Mouse (Mus musculus) c-Kit-positive CD71-negative TER-119-negative erythroid progenitor cells, embryonic 14.5 days (primary cell): Measurements from ENCODE around the gene Prkcb.

Experiments
- DNase-seq: peaks from one replicate; pipeline ENCODE4 v3.0.0-alpha.2; 2013; ENCODE audit warnings: low read depth

Gene Prkcb

DNA sequence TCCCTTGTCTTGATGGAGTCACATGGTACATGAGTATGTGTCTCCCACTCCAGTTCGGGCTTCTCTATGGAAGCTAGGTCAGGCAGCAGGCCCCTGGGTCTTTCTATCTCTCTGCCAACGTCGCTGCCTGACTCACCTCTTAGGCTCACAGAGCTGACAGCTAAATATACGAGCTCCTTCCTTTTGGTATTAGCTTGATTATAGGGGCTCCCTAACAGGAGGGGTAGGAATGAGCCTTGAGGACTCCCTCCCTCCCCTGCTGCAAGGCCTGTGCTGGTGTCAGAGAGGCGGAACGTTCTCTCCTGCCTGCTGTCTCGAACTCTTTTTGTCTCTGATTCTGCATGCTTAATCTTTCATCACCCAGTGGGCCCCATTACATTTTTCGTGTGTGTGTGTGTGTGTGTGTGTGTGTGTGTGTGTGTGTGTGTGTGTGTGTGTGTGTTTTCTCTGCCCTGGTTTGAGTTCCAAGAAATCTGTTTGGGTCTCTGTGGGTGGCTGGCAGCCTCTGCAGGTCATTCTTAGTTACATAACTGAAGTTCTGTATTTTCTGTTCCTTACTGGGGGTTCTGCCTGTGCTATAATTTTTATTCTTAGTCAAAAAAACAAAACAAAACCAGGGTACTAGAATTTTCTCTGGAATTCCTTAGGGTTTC lies 33.6 kb downstream of the Prkcb start:
- DNase-seq: no peak

DNA sequence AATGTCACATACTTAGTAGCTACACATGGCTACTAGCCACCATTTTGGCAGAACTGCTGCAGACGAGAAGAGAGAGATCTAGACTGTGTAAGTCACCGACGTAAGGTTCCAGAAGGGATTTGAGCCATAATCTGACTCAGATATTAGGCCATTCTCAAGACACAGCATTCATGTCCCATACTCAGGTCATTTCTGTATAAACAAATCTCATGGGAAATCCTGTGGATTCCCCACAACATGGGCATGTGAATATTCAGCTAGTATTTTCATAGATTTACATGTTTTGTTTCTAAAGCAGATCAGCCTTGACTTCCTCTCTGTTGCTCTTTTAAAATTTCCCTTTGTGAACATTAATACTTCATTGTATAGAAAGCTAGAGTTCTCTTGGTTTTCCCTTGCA lies 39.4 kb downstream of the Prkcb start:
- no peak for DNase-seq

DNA sequence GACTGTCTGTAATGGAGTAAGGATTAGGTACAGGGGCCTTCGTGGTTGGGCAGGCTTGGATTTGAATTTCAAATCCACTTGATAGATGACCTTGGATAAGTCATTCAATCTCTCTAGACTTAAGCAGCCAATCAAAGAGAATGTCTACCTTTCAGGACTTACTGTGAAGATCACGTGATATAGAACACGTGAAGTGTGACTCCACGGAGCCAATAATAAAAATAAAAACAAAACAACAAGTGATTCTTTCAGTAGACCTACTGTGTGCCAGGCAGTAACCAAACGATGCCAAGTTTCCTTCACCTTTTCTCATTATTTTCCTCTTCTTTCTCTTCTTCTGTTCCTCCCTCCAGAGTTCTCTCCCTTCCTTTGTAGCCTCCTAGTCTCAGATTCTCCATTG lies 39.9 kb downstream of the Prkcb start:
- DNase-seq: no peak

GRCm38 (mm10) chr7:122329588-122329987 lies 41.0 kb downstream of the Prkcb start:
- DNase-seq: no peak

DNA sequence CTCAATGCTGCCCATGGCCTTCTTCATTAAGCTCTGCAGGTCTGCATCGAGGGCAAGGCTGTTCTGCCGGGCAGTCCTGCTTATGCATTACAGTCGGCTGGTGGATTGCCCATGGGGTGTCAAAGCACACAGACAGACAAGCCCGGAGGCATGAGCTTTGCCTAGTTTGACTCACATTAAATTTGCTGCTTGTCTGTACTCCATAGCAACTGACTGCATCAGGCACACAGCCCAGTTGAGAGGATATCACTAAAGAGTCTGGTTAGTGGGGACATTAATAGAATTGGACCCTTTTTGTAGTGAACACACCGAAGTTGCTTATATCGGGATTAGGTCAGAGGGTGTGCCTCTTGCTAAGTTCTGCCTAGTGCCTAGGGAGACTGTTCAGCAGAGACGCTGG lies 45.1 kb downstream of the Prkcb start:
- DNase-seq: no peak

DNA sequence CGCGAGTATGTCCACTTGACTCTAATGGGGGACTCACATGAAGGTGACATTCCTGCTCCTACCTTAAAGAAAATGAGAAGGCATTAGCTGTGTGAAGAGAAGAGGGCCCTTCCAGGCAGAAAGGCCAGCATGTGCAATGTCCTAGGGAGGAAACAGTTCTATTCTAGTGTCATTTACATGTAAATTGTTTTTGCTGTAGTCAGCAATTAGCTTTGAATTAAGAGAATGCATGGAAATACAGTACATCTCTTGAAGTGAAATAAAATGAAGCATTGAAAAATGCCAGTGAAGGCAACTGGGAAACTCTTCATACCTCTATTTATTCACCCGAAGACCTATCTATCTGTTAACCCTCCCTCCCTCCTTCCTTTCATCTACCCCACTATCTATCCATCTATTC lies 48.8 kb downstream of the Prkcb start:
- DNase-seq: no peak

- no peak for DNase-seq
Measured at GRCm38 (mm10) chr7:122338055-122338454, 49.5 kb downstream of the Prkcb start.

- no peak for DNase-seq
Measured at GRCm38 (mm10) chr7:122339476-122339875, 50.9 kb downstream of the Prkcb start.

DNA sequence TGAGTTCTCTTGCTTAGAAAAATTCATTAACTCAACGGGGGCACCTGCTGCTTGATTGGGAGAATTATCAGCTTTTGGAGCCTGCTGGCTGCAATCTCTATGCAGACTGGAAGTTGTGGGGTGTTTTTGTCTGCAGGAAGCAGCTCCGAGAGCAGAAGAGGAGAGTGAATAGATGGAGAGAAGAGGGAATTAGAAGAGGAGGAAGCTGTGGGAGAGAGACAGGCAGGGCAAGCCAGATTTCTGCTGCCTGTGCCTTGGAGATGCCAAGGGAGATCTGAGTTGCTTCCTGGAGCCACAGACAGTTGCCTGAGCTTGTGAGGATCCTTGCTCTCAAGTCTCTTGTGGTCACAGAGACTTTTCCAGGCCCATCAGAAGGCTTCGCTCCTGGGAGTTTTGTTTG lies 53.3 kb downstream of the Prkcb start:
- DNase-seq: no peak

DNA sequence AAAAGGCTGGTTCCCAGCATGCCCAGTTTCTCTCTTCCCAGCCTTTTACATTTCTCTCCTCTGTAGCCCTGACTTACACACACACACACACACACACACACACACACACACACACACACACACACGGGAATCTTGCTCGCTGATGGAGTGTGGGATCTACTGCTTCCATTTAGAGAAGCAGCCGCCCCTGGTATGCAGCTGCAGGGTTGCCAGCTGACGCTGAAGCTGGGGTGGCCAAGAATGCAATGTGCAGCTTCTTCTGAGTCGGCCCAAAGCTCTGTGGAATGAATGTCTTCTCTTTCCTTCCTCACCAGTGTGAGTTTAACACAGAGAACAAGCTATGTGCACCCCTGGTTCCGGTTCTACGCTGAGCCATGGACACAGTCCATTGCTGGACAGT lies 56.1 kb downstream of the Prkcb start:
- DNase-seq: no peak

DNA sequence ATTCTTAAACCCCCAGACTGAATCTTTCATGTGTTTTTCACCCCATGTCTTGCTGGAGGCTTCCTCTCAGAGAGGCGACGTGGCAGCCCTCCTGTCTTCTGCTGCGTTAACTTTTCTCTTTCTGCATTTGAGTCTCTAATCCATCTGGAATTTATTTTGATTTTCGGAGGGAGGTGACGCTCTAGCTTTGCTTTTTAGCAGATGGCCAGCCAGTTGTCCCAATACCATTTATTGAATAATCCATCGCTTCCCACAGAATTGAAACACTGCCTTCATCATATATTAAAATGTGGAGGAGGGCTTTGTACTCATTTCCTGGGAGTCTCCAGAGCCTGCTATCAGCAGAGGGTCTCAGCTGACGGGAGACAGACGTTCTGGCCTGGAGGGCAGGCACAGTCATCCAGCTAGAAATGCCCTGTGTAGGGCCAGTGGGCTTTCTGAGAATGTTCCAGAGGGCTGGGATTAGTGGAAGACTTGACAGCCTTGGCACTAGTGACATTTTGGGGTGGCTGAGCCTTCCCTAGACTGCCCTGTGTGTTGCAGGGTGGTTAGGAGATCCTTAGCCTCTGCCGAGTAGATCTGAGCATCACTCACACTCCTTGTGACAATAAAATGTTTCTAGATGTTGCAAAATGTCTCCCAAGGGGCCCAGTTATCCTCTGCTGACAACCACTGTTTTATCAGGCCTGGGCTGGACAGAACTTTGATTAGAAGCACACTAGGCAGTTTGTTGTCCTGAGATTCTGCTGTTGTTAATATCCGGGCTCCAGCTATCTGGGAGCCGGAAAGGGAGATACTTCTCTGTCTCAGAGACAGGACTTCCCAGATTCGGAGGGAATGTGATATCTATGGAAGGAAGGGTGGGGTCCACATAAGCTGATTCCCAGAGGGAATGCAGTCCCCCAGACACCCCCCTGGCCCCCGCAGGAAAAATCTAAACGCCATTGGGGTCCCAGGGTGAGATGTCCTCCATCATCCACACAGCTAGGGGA lies 58.0 kb downstream of the Prkcb start:
- DNase-seq: no peak

GRCm38 (mm10) chr7:122347433-122347832 lies 58.9 kb downstream of the Prkcb start:
- no peak for DNase-seq

DNA sequence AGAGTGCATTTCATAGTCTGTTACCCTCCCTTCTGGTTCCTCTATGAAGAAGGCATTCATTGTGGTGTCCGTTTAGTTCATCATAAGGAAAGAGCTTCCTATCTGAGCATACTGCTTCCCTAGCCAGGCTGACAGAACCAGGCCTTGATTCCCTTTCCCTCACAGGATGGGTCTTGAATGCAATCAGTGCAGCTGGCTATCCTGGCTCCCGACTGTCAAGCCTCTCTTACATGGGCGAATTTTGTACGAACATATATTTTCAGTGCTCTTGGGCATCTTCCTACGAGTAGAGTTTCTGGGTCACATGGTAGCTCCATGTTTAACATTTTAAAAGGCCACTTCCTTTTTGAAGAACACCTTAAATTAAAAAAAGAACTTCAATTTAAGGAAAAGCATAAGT lies 61.4 kb downstream of the Prkcb start:
- no peak for DNase-seq

DNA sequence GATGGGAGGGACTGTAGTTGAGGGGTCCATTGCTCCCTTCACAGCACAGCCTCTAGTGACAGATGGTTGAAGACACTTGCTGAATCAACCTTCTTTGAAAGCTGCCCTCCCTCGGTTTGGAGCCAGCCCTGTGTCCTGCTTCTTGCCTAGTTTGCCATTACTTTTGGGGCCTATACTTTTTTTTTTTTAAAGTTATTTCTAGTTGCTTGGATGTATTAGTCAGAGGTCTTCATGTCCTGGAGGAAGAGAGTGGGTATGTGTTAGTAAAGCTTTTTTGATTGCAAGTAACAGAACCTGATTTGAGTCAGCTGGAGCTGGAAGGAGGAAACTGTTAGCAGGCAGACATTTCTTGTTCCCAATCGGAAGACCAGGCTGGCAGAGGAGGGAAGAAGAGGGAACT lies 62.2 kb downstream of the Prkcb start:
- DNase-seq: no peak

GRCm38 (mm10) chr7:122351816-122352215 lies 63.3 kb downstream of the Prkcb start:
- no peak for DNase-seq

- no peak for DNase-seq
Measured at GRCm38 (mm10) chr7:122352566-122353277, 64.2 kb downstream of the Prkcb start.

DNA sequence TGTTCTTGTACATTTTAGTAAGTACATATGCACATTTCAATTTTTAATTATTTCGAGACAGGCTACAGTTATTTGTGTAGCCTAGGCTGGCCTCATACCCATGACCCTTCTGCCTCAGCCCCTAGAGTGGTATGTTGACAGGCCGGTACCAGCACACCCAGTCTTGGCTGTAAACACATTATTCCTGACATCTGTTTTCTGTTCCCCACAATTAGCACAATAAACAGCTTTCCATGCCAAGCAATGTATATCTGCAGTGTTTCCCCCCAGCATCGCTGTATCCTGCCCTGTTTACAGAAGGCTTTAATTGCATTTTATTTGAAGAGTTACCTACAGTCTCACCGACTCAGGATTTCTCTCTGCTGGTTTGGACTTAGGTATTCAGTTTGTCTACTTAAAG lies 64.8 kb downstream of the Prkcb start:
- no peak for DNase-seq

- DNase-seq: no peak
Measured at GRCm38 (mm10) chr7:122356941-122357340, 68.4 kb downstream of the Prkcb start.

GRCm38 (mm10) chr7:122357847-122358246 lies 69.3 kb downstream of the Prkcb start:
- no peak for DNase-seq

DNA sequence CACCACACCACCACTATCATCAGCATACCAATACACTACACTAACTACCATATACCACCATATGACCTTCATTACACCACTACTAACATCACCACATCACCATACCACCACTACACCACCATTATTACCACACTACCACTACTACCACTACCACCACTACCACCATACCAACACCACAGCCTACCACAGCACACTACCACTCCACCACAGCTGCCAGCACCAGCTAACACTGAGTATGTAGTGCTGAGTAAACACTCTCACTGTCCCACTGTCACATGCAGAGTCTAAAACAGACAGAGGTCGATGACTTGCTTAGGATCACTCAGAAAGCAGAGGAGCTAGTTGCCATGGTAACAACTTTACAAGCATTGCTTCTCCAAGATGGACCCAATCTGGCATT lies 78.1 kb downstream of the Prkcb start:
- DNase-seq: no peak

- DNase-seq: no peak
Measured at GRCm38 (mm10) chr7:122367303-122368007, 78.9 kb downstream of the Prkcb start.

- DNase-seq: no peak
Measured at GRCm38 (mm10) chr7:122370488-122370887, 81.9 kb downstream of the Prkcb start.
